Mouse (Mus musculus) stomach, adult 2 months (tissue): ENCODE data around the gene Gtf2a1. TPM values are rescaled to one million over a fixed set of nuclear protein-coding genes. Genes with fewer than 3 reads are reported as not detected.

Experiments used
- polyA plus RNA-seq: library from polyadenylated mRNA; depleted of rRNA; stranded (reverse); fragments of >200 nt; gene quantifications from 2 replicates; pipeline ENCODE4 v1.2.3, GENCODE M21; 2012; rRNA removed

Gene Gtf2a1
- polyA plus RNA-seq, result 3.9 and 4.9 TPM in 2 replicates

GRCm38 (mm10) chr12:91589847-91590690 is at the start of gene Gtf2a1:
Gtf2a1 (minus strand) TSS chr12:91590487.

Other genes with a start within 250 kb of the Gtf2a1 start
- gene Cep128, start 206.1 kb downstream of the Gtf2a1 start, polyA plus RNA-seq, result 0.47 and 0.76 TPM in 2 replicates
- gene Tshr, start 205.9 kb downstream of the Gtf2a1 start, polyA plus RNA-seq, result 0.23 and 0.24 TPM in 2 replicates
- 5.8 and 6.7 TPM in 2 replicates for gene Ston2, start 197.9 kb upstream of the Gtf2a1 start, polyA plus RNA-seq